Mouse (Mus musculus): Measurements from ENCODE around the gene Zfp697. TPM values are rescaled to one million over a fixed set of nuclear protein-coding genes. Genes with fewer than 3 reads are reported as not detected.
A peak's percentile ranks its signal among the peaks of the same experiment; 100 is the strongest.

The Zfp697 gene
- polyA plus RNA-seq, 1 experiment from 2014 or later, result 8.2 TPM

DNA sequence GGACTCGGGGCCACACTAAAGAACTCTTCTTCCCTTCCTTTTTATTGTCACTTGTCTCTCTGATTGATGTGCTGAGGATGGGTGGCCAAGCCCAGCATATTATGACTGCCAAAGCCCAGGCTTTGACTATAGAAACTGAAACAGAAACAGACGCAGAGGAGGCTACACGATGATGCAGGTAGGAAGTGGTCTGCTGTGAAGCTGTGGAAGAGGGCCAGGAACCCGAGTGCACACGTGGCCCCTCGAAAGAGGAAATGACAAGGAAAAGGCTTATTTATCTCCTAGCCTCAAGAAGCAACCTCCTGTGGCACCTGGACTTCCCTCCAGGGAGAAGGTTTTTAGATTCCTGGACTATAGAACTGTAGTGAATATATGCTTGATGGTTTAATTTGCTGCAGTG lies 34.2 kb upstream of the Zfp697 start:
- WGBS, result 79% methylated on average over 6 of the region's 6 CpGs
- Histone ChIP-seq H3K4me2 (no peak overlapping the region), H3K9me3 (no peaks in the 10 kb centered on the region), H3K4me1 (no peaks in the 10 kb centered on the region), H3K27ac (no peak overlapping the region), H3K36me3 (no peaks in the 10 kb centered on the region), H3K9ac (no peak overlapping the region), H3K27me3 (no peaks in the 10 kb centered on the region), H3K4me3 (no peak overlapping the region)
- no peak for ATAC-seq (ENCODE audit: insufficient number of reproducible peaks, insufficient read depth, low FRiP score, low TSS enrichment, low read depth)

DNA sequence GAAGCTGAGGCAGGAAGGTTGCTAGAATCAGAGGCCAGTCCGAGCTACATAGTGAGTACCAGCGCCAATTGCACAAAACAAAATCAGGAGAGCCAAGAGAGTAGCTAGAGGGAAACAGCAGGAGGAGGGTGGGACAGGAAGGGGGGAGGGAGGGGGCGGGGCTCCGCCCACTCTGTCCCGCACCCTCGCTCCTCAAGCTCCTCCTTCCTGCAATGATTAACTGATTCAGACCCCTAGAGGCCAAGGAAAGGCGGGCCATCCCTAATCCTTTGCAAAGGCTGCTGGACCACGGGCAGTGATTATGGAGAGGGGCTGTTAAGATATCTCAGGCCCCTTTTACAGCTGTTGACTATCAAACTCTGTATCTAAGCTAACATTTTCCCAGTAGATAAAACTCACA lies 33.6 kb upstream of the Zfp697 start:
- H3K36me3 ChIP-seq, result no peaks in the 10 kb centered on the region
- 28% methylated on average over 7 of the region's 8 CpGs for WGBS
- H3K27ac ChIP-seq, result no peak overlapping the region
- no peaks in the 10 kb centered on the region for H3K4me1 ChIP-seq
- no peaks in the 10 kb centered on the region for H3K9me3 ChIP-seq
- no peak overlapping the region for H3K9ac ChIP-seq
- no peak overlapping the region for H3K4me3 ChIP-seq
- no peak for ATAC-seq (ENCODE audit: insufficient number of reproducible peaks, insufficient read depth, low FRiP score, low TSS enrichment, low read depth)
- no peak overlapping the region for H3K4me2 ChIP-seq
- no peaks in the 10 kb centered on the region for H3K27me3 ChIP-seq

DNA sequence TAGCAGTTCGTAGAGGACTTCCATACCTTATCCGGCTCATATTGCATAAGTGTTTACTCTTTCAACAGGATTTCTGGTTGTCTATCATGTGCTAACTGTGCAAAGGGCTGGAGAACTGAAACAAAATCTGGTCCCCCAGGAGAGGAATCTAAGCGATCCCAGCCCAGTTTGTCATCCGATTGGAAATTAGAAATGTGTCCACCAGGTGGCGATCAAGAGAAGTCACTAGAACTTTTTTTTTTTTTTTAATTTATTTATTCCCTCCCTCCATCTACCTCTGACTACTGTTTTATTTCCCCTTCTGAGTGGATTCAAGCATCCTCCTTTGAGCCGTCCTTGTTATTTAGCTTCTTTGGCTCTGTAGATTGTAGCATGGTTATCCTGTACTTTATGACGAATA lies 28.4 kb upstream of the Zfp697 start:
- Histone ChIP-seq H3K9me3 (no peaks in the 10 kb centered on the region), H3K4me1 (peaks cover 10% of the 10 kb centered on the region), H3K9ac (no peak overlapping the region), H3K27ac (no peak overlapping the region), H3K4me2 (no peak overlapping the region), H3K27me3 (no peaks in the 10 kb centered on the region), H3K4me3 (no peak overlapping the region), H3K36me3 (no peaks in the 10 kb centered on the region)
- WGBS, result 25% methylated on average over 7 of the region's 7 CpGs
- ATAC-seq (ENCODE audit: insufficient number of reproducible peaks, insufficient read depth, low FRiP score, low TSS enrichment, low read depth), result no peak

DNA sequence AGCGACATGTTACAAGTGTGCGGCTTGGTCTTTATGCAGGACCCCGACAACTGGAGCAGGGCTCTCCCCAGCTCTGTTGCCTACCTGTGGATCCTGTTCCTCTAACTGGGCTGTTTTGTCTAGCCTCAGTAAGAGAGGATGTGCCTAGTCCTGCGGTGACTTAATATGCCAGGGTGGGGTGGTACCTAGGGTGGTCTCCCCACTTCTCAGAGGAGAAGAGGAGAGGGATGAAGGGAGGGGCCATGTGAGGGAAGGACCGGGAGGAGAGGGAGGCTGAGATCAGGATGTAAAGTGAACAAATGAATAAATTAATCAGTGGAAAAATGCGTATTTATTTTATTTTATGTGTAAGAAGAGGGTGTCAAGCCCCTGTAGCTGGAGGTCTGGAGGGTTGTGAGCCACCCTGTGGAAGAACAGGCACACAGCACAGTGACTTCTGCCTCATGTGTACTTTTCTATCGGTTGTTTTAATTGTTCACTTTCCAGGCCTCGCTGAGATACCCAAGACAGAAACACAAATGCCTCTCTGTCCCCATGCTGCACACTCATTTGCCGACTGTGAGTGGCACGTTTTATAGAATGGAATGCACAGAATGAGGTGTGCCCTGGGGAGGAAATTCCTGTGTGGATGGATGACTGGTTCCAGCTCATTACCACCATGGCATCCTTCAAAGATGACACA lies 26.8 kb upstream of the Zfp697 start:
- Histone ChIP-seq H3K4me3 (no peak overlapping the region), H3K27me3 (no peaks in the 10 kb centered on the region), H3K9me3 (no peaks in the 10 kb centered on the region), H3K36me3 (no peaks in the 10 kb centered on the region), H3K27ac (no peak overlapping the region), H3K4me2 (no peak overlapping the region), H3K4me1 (peaks cover 10% of the 10 kb centered on the region), H3K9ac (no peak overlapping the region)
- WGBS, result 43% methylated on average over 10 of the region's 10 CpGs
- peak; percentile 56; the same call in 1 of the 2 replicates for ATAC-seq (ENCODE audit: insufficient number of reproducible peaks, insufficient read depth, low FRiP score, low TSS enrichment, low read depth)

DNA sequence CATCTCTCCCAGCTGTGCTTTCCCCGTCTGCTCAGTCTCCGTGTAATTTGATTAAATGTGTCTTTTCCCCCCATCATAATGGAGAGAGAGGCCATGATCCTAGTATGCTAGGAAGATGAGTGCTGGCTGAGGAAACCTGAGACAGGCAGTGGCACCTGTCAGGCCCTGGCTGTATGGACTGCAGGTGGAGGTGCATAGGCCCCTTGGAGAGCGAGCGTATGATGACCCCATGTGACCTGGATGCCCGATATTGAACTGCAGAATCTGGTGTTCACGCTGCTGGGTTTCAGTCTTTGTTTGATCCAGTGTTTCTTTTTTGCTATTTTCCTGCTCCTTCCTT lies 26.3 kb upstream of the Zfp697 start:
- 33% methylated on average over 6 of the region's 6 CpGs for WGBS
- H3K4me2 ChIP-seq, result no peak overlapping the region
- peaks cover 10% of the 10 kb centered on the region for H3K4me1 ChIP-seq
- no peak overlapping the region for H3K9ac ChIP-seq
- H3K27ac ChIP-seq, result no peak overlapping the region
- H3K27me3 ChIP-seq, result no peaks in the 10 kb centered on the region
- no peak overlapping the region for H3K4me3 ChIP-seq
- no peaks in the 10 kb centered on the region for H3K36me3 ChIP-seq
- no peaks in the 10 kb centered on the region for H3K9me3 ChIP-seq
- ATAC-seq (ENCODE audit: insufficient number of reproducible peaks, insufficient read depth, low FRiP score, low TSS enrichment, low read depth), result no peak

DNA sequence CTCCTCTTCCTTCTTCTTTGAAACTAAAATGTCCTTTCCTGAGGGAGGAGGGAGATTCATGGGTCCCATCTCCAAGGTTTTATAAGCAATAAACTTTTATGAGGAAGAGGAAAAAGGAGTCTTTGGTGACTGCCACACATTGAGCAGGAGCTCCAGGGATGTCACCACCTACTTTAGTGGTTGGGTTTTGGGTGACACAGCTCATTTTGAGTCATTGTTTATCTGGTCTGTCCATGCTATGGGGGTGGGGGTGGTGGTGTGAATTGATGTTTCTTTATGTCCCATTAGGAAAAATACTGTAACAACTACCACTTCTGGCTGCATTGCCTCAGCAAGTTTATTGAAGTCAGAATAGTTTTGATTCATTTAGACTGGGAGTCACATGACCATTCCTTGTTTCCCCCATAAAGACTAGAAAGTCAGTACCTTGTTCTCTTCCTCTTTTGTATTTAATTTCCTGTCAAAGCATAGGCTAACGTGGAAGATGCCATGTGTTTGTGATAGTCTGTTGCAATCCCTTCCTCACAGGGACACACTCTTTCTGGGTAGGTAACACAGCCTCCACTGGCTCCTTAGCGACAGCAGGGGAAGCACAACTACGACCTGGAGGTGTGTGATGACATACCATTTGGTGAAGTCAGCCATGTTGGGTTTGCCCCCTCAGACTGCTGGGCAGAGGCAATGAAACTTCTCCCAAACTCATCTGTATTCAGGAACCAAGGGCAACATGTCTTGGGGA lies 25.5 kb upstream of the Zfp697 start:
- Histone ChIP-seq H3K27ac (no peak overlapping the region), H3K27me3 (no peaks in the 10 kb centered on the region), H3K4me3 (no peak overlapping the region), H3K4me1 (peaks cover 10% of the 10 kb centered on the region), H3K9ac (no peak overlapping the region), H3K4me2 (no peak overlapping the region), H3K36me3 (no peaks in the 10 kb centered on the region), H3K9me3 (no peaks in the 10 kb centered on the region)
- 69% methylated on average over 3 of the region's 3 CpGs for WGBS
- no peak for ATAC-seq (ENCODE audit: insufficient number of reproducible peaks, insufficient read depth, low FRiP score, low TSS enrichment, low read depth)

DNA sequence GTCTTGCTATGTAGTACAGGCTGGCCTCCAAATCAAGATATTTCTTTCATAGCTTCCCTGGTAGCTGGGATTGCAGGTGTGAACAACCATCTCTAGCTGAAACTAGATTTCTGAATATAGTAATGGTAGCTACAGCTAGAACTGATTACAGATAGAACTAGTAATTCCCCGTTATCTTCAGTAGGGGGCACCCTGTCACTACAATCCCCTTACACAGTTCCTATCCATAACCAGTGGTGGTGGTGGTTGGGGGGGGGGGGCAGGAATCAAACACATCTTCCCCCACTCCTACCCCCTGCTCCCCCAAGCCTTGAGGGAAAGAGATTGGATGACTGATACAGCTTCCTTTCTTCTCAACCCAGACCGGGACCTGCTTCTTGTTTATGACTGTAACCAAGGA lies 19.5 kb upstream of the Zfp697 start:
- ATAC-seq (ENCODE audit: insufficient number of reproducible peaks, insufficient read depth, low FRiP score, low TSS enrichment, low read depth), result no peak
- Histone ChIP-seq H3K36me3 (no peaks in the 10 kb centered on the region), H3K27ac (no peak overlapping the region), H3K4me1 (no peaks in the 10 kb centered on the region), H3K4me3 (no peak overlapping the region), H3K9me3 (no peaks in the 10 kb centered on the region), H3K4me2 (no peak overlapping the region), H3K9ac (no peak overlapping the region), H3K27me3 (no peaks in the 10 kb centered on the region)
- 24% methylated on average over 2 of the region's 2 CpGs for WGBS

DNA sequence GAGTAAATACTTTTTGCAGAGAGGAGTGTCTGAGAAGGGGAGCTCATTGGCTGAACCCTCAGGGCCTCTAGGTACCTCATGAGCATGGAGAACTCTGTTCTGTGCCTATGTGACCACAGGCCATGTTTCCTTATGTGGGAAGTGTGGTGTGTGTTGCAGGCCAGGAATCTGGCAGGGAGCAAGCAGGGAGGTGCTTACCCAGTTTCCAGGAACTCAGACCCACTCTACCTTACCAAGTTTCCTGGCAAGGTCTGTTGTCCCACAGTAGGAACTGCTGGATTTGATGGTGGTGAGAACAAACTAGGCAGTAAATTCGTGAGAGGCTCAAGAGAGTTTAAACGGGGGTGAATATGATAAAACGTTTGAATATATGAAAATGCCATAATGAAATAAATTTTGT lies 16.2 kb upstream of the Zfp697 start:
- Histone ChIP-seq H3K4me2 (no peak overlapping the region), H3K36me3 (no peaks in the 10 kb centered on the region), H3K4me1 (no peaks in the 10 kb centered on the region), H3K9me3 (no peaks in the 10 kb centered on the region), H3K9ac (no peak overlapping the region), H3K27ac (no peak overlapping the region), H3K27me3 (no peaks in the 10 kb centered on the region), H3K4me3 (no peak overlapping the region)
- ATAC-seq (ENCODE audit: insufficient number of reproducible peaks, insufficient read depth, low FRiP score, low TSS enrichment, low read depth), result no peak
- 79% methylated on average over 3 of the region's 3 CpGs for WGBS

DNA sequence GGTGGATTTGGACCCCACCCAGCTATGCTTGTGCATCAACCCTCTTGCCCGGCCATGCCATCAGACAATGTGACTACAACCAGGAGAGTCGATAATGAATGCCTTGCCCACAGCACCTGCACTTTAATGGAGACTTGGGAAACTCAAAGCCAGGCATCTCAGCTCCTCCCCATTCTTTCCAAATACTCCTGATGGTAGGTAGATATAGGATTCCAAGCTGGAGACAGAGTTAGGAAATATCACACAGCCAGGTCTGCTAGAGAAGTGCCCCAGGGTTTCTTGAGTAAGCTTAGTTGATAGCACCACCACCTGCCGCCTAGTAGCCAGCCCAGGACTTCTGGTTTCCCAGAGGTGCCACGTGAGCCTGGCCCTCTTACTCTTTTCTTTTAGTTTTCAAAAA lies 15.4 kb upstream of the Zfp697 start:
- H3K9ac ChIP-seq, result no peak overlapping the region
- no peaks in the 10 kb centered on the region for H3K36me3 ChIP-seq
- ATAC-seq (ENCODE audit: insufficient number of reproducible peaks, insufficient read depth, low FRiP score, low TSS enrichment, low read depth), result no peak
- no peak overlapping the region for H3K4me2 ChIP-seq
- 70% methylated on average over 4 of the region's 4 CpGs for WGBS
- no peaks in the 10 kb centered on the region for H3K9me3 ChIP-seq
- no peak overlapping the region for H3K27ac ChIP-seq
- H3K27me3 ChIP-seq, result no peaks in the 10 kb centered on the region
- H3K4me3 ChIP-seq, result no peak overlapping the region
- no peaks in the 10 kb centered on the region for H3K4me1 ChIP-seq

DNA sequence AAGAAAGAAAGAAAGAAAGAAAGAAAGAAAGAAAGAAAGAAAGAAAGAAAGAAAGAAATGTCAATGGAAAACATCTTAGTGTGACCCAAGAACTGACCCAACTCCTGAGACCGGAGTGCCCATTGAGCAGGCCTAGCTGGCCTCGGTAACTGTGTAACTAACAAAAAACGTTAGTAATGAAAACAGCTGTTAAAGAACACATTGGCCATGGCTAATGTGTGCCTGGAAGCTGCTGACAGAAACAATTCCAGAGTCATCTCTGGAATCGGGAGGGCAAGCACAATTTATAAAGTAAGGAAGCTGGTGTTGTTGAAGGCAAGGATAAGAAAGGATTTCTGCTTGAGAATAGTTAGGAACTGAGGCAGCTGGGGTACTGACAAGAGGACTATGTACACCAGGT lies 14.0 kb upstream of the Zfp697 start:
- Histone ChIP-seq H3K9me3 (no peaks in the 10 kb centered on the region), H3K4me1 (no peaks in the 10 kb centered on the region), H3K27me3 (no peaks in the 10 kb centered on the region), H3K36me3 (no peaks in the 10 kb centered on the region), H3K9ac (no peak overlapping the region), H3K4me2 (no peak overlapping the region), H3K4me3 (no peak overlapping the region), H3K27ac (no peak overlapping the region)
- no peak for ATAC-seq (ENCODE audit: insufficient number of reproducible peaks, insufficient read depth, low FRiP score, low TSS enrichment, low read depth)
- 69% methylated on average over 4 of the region's 4 CpGs for WGBS

DNA sequence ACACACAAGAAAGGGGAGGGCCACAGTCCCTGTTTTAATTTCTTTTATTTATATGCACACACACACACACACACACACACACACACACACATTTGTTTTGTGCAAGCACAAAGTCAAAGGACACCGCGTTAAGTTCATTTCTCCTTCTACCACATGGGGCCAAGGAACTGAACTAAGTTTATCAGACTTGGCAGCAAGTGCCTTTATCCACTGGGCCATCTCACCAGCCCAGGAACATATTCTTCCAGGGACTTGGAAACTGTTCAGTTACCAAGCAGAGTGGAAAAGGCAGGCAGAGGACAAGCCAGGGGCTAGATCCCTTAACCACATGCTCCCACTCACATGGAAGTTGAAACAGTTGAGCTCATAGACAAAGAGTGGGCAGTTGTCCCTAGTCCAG lies 13.5 kb upstream of the Zfp697 start:
- ATAC-seq (ENCODE audit: insufficient number of reproducible peaks, insufficient read depth, low FRiP score, low TSS enrichment, low read depth), result no peak
- no peaks in the 10 kb centered on the region for H3K9me3 ChIP-seq
- no peaks in the 10 kb centered on the region for H3K36me3 ChIP-seq
- no peak overlapping the region for H3K4me3 ChIP-seq
- H3K27me3 ChIP-seq, result no peaks in the 10 kb centered on the region
- H3K9ac ChIP-seq, result no peak overlapping the region
- 90% methylated on average over 2 of the region's 2 CpGs for WGBS
- H3K4me2 ChIP-seq, result no peak overlapping the region
- no peaks in the 10 kb centered on the region for H3K4me1 ChIP-seq
- H3K27ac ChIP-seq, result no peak overlapping the region

DNA sequence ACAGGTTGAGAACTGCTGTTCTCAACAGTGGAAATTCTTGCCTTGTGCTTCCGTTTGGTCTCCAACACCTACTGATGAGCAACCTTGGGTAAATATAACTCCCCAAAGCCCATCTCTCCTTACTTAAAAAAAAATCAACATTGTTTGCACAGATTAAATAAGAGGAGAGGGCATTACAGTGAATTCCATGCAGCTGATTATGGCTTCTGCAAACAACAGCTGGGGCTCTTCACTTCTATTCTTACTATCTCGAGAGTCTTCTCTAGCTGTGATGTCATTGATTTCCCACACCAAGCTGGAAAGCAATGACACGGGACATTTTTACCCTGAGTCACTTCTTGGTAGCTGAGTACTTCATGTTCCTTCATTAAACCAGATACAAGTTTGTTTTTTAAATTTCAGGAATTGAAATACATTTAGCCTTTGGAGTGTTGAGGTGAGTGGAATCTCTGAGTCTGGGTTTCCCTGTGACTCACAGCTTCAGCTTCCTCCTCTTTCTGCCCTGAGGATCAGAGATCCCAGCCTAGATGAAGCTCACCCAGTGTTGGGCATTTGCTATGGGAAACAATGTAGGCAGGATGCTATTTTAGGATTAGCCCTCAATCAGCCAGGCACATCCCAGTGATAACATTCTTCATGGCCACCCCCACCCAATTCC lies 8.1 kb upstream of the Zfp697 start:
- H3K4me3 ChIP-seq, result no peak overlapping the region
- no peaks in the 10 kb centered on the region for H3K9me3 ChIP-seq
- H3K27me3 ChIP-seq, result no peaks in the 10 kb centered on the region
- no peak for ATAC-seq (ENCODE audit: insufficient number of reproducible peaks, insufficient read depth, low FRiP score, low TSS enrichment, low read depth)
- no peak overlapping the region for H3K27ac ChIP-seq
- no peak overlapping the region for H3K4me2 ChIP-seq
- WGBS, result 78% methylated on average over 3 of the region's 3 CpGs
- no peaks in the 10 kb centered on the region for H3K36me3 ChIP-seq
- no peaks in the 10 kb centered on the region for H3K4me1 ChIP-seq
- no peak overlapping the region for H3K9ac ChIP-seq

All from embryonic facial prominence, embryonic 13.5 days (tissue).